Mouse (Mus musculus) cortical plate, adult 2 months (tissue): ENCODE data around the gene Rtn4r.

ENCODE experiments used
- CTCF ChIP-seq: fragments of 200-500 bp; IDR thresholded peaks from 2 replicates; pipeline ENCODE4 v1.5.1; 2011; ENCODE audit warnings: mild to moderate bottlenecking, control low read depth, low read length; ENCODE audit not compliant: insufficient read depth; ENCODE audit errors: extremely low read depth
- POLR2A ChIP-seq: fragments of 200-500 bp; IDR thresholded peaks from 2 replicates; pipeline ENCODE4 v1.6.1; 2011; ENCODE audit warnings: mild to moderate bottlenecking, low read length, control low read depth; ENCODE audit not compliant: insufficient read depth; ENCODE audit errors: extremely low read depth

DNA sequence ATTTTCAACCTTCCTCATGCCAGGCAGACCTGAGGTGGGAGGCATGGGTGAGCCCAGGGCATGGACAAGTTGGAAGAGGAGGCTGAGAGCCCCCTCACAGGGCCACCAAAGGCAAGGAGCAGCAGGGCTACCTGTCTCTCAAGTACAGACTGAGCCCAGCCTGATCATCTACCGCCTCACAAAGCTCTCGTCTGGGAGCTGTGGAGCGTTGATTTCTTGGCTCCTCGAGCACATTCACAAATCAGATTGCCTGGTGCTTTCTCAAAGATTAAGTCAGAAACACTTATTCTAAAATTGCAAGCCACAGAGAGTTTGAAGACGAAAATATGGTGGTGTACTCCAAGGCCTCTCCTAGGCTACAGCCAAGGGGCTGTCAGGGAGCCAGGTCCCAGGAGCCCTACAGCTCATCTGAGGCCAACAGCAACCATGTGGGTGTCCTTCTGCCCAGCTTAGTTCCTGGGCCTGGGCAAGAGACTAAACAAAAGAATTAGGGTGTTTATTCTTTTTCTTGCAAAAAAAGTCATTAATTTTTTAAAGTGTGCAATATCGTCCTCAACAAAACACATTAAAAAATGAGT lies 39.3 kb downstream of the Rtn4r start:
- TF ChIP-seq POLR2A: no peak
- no peak for TF ChIP-seq CTCF
